Mouse (Mus musculus) G1E (cell line): ENCODE results near the gene Ptpn6. TPM values are rescaled to one million over a fixed set of nuclear protein-coding genes. Genes with fewer than 3 reads are reported as not detected.
"Not testable (repeated sequence)": the region's sequence is repeated elsewhere in the genome, so short reads cannot be mapped to it uniquely, and the experiment has no call there.

Experiments
- ATAC-seq: 2 replicates; pipeline ENCODE4 v1.8.0; 2016; ENCODE audit warnings: mild to moderate bottlenecking; ENCODE audit not compliant: insufficient number of reproducible peaks, poor library complexity, low FRiP score, severe bottlenecking; ENCODE audit errors: extremely low read depth
- DNase-seq: peaks from one replicate; pipeline ENCODE4 v3.0.0; 2012; ENCODE audit warnings: low spot score
- H3K27me3 ChIP-seq: 2 replicates; pipeline ENCODE4 v1.6.1; 2012; ENCODE audit warnings: mild to moderate bottlenecking, low read length, inconsistent platforms; ENCODE audit not compliant: insufficient read depth
- H3K36me3 ChIP-seq: replicated peaks from 2 replicates; pipeline ENCODE3; 2012; ENCODE audit warnings: mild to moderate bottlenecking, inconsistent platforms
- H3K4me1 ChIP-seq: 2 replicates; pipeline ENCODE4 v1.6.1; 2012; ENCODE audit warnings: low read depth, low read length, inconsistent platforms, mixed read lengths; ENCODE audit not compliant: insufficient read depth
- H3K4me3 ChIP-seq: 2 replicates; pipeline ENCODE4 v1.5.1; 2012; ENCODE audit warnings: low read depth, mild to moderate bottlenecking, inconsistent platforms, low read length, moderate library complexity, mixed read lengths
- H3K9me3 ChIP-seq: replicated peaks from 2 replicates; pipeline ENCODE4 v1.6.1; 2012; ENCODE audit warnings: inconsistent platforms
- CTCF ChIP-seq: IDR thresholded peaks from 2 replicates; pipeline ENCODE4 v1.5.1; 2012; ENCODE audit warnings: low read depth, low read length, inconsistent platforms, mixed read lengths
- GATA1 ChIP-seq: IDR thresholded peaks from 2 replicates; pipeline ENCODE4 v1.6.1; 2012; ENCODE audit warnings: borderline replicate concordance, low read length, inconsistent platforms, mixed read lengths
- GATA2 ChIP-seq: IDR thresholded peaks from 2 replicates; pipeline ENCODE4 v1.6.1; 2012; ENCODE audit warnings: low read depth, low read length, inconsistent platforms, borderline replicate concordance
- POLR2AphosphoS5 ChIP-seq: IDR thresholded peaks from 2 replicates; pipeline ENCODE4 v1.6.1; 2012; ENCODE audit warnings: low read depth, low read length, inconsistent platforms; ENCODE audit not compliant: insufficient replicate concordance
- TAL1 ChIP-seq: conservative IDR thresholded peaks from 2 replicates; pipeline ENCODE4 v1.6.1; 2012; ENCODE audit warnings: low read depth, low read length, inconsistent platforms, mixed read lengths
- polyA plus RNA-seq: library from polyadenylated mRNA; stranded (reverse); fragments of >175 nt; gene quantifications from 2 replicates; pipeline ENCODE4 v1.2.3, GENCODE M21; 2012
- total RNA-seq, 2 experiments: library from RNA; stranded (forward) in 1 of 2; stranded (reverse) in 1 of 2; fragments of 200-1000 nt in 1 of 2; fragments of >200 nt in 1 of 2; fragmentation: Nextera tagmentation in 1 of 2; gene quantifications; 2 replicates each; pipeline ENCODE4 v1.2.3; 2014 to 2017

Gene Ptpn6
- total and polyA plus RNA-seq, 3 experiments, result 66.2 to 356 (median 129) TPM

GRCm38 (mm10) chr6:124696441-124697150 lies 41.9 kb downstream of the Ptpn6 start:
- no peak for DNase-seq
- no peak for TF ChIP-seq POLR2AphosphoS5
- TF ChIP-seq GATA1, result no peak
- TF ChIP-seq CTCF, result no peak
- TF ChIP-seq GATA2, result no peak
- no peak for TF ChIP-seq TAL1
- no peak for ATAC-seq
- Histone ChIP-seq H3K27me3 (no peaks in the 10 kb centered on the region), H3K9me3 (no peaks in the 10 kb centered on the region), H3K36me3 (peaks cover 94% of the 10 kb centered on the region), H3K4me3 (no peak overlapping the region), H3K4me1 (peaks cover 54% of the 10 kb centered on the region)

GRCm38 (mm10) chr6:124694166-124694955 lies 44.2 kb downstream of the Ptpn6 start:
- DNase-seq, result no peak
- Histone ChIP-seq H3K4me3 (no peak overlapping the region), H3K36me3 (peaks cover 88% of the 10 kb centered on the region), H3K4me1 (peaks cover 40% of the 10 kb centered on the region), H3K27me3 (no peaks in the 10 kb centered on the region), H3K9me3 (no peaks in the 10 kb centered on the region)
- no peak for ATAC-seq
- TF ChIP-seq GATA2, result no peak
- no peak for TF ChIP-seq GATA1
- TF ChIP-seq CTCF, result no peak
- no peak for TF ChIP-seq POLR2AphosphoS5
- TF ChIP-seq TAL1, result no peak

DNA sequence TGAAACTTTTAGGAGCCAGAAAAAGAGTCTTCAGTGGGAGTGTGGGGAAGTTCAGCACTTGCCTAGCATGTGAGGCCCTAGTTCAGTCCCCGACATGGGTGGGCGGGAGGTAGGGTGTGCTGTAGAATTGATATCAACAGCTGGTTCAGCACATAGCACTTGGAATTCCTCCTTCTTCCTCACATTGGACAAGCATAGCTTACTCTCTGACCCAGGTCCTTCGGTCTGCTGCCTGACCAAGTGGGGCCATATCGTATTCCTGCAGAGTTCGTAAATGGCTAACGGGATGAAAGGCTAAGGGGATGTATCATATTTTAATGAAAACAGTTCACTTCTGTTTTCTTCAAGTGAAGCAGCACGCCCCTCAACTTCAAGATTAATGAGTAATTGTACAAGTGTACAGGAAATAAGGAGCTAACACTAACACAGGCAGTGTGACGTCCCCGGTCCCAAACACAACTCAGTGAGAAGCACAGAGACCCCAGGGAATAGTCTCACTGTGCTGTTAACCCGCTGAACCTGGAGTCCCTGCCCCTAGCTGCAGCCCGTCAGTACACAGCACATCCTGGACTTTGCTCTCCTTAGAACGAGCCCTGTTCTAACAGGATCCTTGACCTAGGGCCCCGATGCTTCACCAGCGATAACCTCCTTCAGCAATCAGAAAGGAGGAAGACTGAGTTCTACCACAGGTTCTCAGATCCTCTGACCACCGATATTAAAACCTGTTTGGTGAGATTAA lies 45.1 kb downstream of the Ptpn6 start:
- TF ChIP-seq CTCF (no peak), GATA1 (no peak), POLR2AphosphoS5 (no peak), GATA2 (no peak), TAL1 (no peak)
- Histone ChIP-seq H3K36me3 (peaks cover 87% of the 10 kb centered on the region), H3K4me3 (no peak overlapping the region), H3K4me1 (peaks cover 43% of the 10 kb centered on the region), H3K9me3 (no peaks in the 10 kb centered on the region), H3K27me3 (no peaks in the 10 kb centered on the region)
- DNase-seq (no peak), ATAC-seq (no peak)

GRCm38 (mm10) chr6:124690517-124690916 lies 48.0 kb downstream of the Ptpn6 start:
- H3K4me1 ChIP-seq, result peaks cover 70% of the 10 kb centered on the region
- H3K9me3 ChIP-seq, result no peaks in the 10 kb centered on the region
- peaks cover 74% of the 10 kb centered on the region for H3K36me3 ChIP-seq
- no peak overlapping the region for H3K4me3 ChIP-seq
- DNase-seq (no peak), ATAC-seq (no peak)
- no peak for TF ChIP-seq CTCF
- TF ChIP-seq GATA2, result no peak
- no peaks in the 10 kb centered on the region for H3K27me3 ChIP-seq

GRCm38 (mm10) chr6:124689011-124689410 lies 49.5 kb downstream of the Ptpn6 start:
- Histone ChIP-seq H3K27me3 (no peaks in the 10 kb centered on the region), H3K4me3 (no peak overlapping the region), H3K9me3 (no peaks in the 10 kb centered on the region), H3K36me3 (peaks cover 63% of the 10 kb centered on the region), H3K4me1 (peaks cover 77% of the 10 kb centered on the region)
- ATAC-seq (no peak), DNase-seq (no peak)
- no peak for TF ChIP-seq GATA1
- no peak for TF ChIP-seq POLR2AphosphoS5
- TF ChIP-seq CTCF, result no peak
- no peak for TF ChIP-seq TAL1
- no peak for TF ChIP-seq GATA2

- Histone ChIP-seq H3K9me3 (no peaks in the 10 kb centered on the region), H3K36me3 (peaks cover 55% of the 10 kb centered on the region), H3K4me3 (peak overlapping the region; percentile 22; the same call in 1 of the 2 replicates), H3K4me1 (peaks cover 78% of the 10 kb centered on the region), H3K27me3 (no peaks in the 10 kb centered on the region)
- no peak for DNase-seq
- ATAC-seq, result no peak
- no peak for TF ChIP-seq GATA1
- TF ChIP-seq TAL1, result no peak
- TF ChIP-seq POLR2AphosphoS5, result no peak
- no peak for TF ChIP-seq CTCF
- TF ChIP-seq GATA2, result no peak
Measured at GRCm38 (mm10) chr6:124688151-124688758, 50.3 kb downstream of the Ptpn6 start.

DNA sequence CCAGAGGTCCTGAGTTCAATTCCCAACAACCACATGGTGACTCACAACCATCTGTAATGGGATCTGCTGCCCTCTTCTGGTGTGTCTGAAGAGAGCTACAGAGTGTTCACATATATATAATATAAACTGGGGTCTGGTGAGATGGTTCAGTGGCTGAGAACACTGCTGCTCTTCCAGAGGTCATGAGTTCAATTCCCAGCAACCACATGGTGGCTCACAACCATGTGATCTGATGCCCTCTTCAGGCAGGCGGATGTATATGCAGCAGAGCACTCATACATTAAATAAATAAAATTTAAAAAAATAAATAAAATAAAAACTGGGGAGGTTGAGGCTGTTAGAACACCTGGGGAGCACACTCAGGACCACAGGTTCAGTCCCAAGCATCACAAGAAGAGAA lies 51.9 kb downstream of the Ptpn6 start:
- Histone ChIP-seq H3K4me1 (peaks cover 79% of the 10 kb centered on the region), H3K36me3 (peaks cover 48% of the 10 kb centered on the region)
- not testable (repeated sequence) for H3K4me3 ChIP-seq, H3K9me3 ChIP-seq, ATAC-seq, DNase-seq, H3K27me3 ChIP-seq
